Mouse (Mus musculus): ENCODE measurements at regions not wholly inside any gene's neighbourhood (a gene's known extent, or its start where the extent isn't known, plus 50 kb on each side); places are given as distances from the start of the nearest gene placed in this dataset.

DNA sequence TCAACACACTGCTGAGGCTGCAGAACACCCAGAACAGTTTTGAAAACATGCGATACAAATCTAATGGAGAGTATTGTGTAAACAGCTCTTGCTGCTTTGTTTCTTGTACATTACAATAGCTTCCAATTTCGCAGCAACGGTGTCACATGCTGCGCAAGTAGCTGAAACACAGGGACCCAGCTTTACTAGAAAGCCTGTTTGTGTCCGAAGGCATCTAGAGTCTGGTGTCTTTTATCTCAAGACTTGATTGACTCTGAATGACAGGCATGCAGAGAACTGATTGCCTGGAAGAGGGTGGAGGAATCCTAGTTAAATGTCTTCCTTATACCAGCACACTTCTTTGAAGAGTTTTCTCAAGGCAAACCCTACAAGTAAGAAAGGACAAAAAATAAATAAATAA lies 66.1 kb upstream of the Fgf10 start:
- H3K4me3 ChIP-seq, result no peak overlapping the region
- no peak overlapping the region for H3K4me2 ChIP-seq (replicated peaks)

DNA sequence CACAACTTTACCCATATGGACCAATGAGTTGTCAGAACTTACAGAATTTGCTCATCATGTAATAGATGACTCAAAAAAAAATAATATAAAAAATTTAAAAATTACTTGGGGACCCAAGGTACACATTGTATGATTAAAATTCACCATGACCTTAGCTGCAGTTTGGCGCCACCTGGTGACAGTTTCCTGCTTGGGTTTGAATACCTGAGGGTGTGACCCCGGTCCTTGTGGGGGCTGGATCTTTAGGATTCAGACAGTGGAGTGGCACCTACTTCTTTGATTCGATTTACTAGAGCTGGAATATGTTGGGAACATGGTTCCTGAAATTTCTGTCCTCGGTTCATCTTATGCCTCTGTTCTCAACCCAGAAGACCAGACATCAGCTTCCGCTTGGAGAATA lies 72.7 kb upstream of the Fgf10 start:
- no peaks in the 10 kb centered on the region for H3K27me3 ChIP-seq
- H3K9me3 ChIP-seq, result no peaks in the 10 kb centered on the region
- H3K4me2 ChIP-seq (replicated peaks), result no peak overlapping the region
- 67% methylated on average over 5 of the region's 5 CpGs for WGBS
- H3K27ac ChIP-seq (replicated peaks), result no peak overlapping the region
- H3K36me3 ChIP-seq, result no peaks in the 10 kb centered on the region
- H3K9ac ChIP-seq (replicated peaks), result no peak overlapping the region
- no peak overlapping the region for H3K4me3 ChIP-seq
- ATAC-seq (ENCODE audit: low FRiP score, low read depth), result no peak
- H3K4me1 ChIP-seq, result no peaks in the 10 kb centered on the region

More for the DNA sequence above, 66.1 kb upstream of the Fgf10 start:
- 0 out of 2 replicates have a peak, but pooled peaks cover 3% of the 10 kb centered on the region for H3K4me1 ChIP-seq
- no peaks in the 10 kb centered on the region for H3K27me3 ChIP-seq
- no peak overlapping the region for H3K9ac ChIP-seq (replicated peaks)
- H3K9me3 ChIP-seq, result no peaks in the 10 kb centered on the region
- H3K36me3 ChIP-seq, result no peaks in the 10 kb centered on the region
- ATAC-seq (ENCODE audit: low FRiP score, low read depth), result peak; percentile 56; the same call in 1 of the 2 replicates
- H3K27ac ChIP-seq (replicated peaks), result no peak overlapping the region
- WGBS, result 35% methylated on average over 5 of the region's 5 CpGs

DNA sequence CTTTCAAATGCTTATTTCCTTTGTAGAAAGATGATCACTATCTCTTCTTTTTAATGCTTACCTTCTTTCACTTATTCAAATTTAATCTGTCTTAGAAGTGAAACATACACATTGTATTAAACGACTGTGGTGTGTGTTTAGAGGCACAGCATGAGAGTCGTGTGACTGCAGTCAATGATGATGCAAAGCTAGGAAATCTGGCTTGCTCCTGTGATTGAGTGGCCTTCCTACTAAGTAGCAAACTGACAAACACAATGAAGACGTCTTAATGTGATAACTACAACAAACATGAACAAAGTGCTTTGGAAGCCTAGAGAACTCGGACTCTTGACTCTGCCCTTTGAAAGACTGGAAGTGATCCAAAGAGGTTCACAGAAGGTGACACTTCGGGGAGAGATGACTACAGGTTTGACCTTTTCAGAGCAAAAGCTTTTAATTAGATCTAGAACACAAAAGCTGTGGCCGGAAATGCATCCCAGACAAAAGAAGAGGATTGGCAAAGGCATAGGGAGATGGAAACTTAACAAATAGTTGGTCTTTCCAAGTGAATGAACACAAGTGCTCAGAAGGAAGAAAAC lies 73.3 kb upstream of the Fgf10 start:
- 36% methylated on average over 6 of the region's 6 CpGs for WGBS
- no peak for ATAC-seq (ENCODE audit: low FRiP score, low read depth)

DNA sequence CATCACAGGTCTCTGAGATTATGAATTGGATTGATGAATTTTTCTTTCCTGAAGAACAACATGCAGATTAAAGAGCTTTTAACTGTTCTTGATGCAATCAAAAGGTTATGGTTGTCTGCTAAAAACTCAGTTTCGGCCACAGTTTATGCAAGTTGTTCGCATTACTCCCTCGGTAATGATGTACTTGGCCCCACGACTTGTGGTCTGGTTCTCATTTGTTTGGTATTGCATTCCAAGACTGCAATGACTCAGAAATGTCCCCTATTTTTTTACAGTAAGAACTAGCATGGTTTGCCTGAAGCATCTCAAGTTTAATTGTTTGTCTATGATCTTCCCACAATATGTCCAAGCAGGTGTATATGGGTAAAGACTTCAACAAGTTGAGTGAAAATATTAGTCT lies 77.5 kb upstream of the Fgf10 start:
- no peak for ATAC-seq (ENCODE audit: low FRiP score, low read depth)
- H3K4me1 ChIP-seq, result no peaks in the 10 kb centered on the region
- no peak overlapping the region for H3K27ac ChIP-seq (replicated peaks)
- H3K4me3 ChIP-seq, result no peak overlapping the region
- WGBS, result 72% methylated on average over 4 of the region's 4 CpGs
- H3K4me2 ChIP-seq (replicated peaks), result no peak overlapping the region
- H3K36me3 ChIP-seq, result no peaks in the 10 kb centered on the region
- no peaks in the 10 kb centered on the region for H3K27me3 ChIP-seq
- no peaks in the 10 kb centered on the region for H3K9me3 ChIP-seq
- H3K9ac ChIP-seq (replicated peaks), result no peak overlapping the region

More for the DNA sequence above, 73.3 kb upstream of the Fgf10 start:
- Histone ChIP-seq H3K27ac (replicated peaks) (no peak overlapping the region), H3K4me2 (replicated peaks) (no peak overlapping the region), H3K36me3 (no peaks in the 10 kb centered on the region), H3K4me1 (no peaks in the 10 kb centered on the region), H3K9me3 (no peaks in the 10 kb centered on the region), H3K4me3 (no peak overlapping the region), H3K9ac (replicated peaks) (no peak overlapping the region), H3K27me3 (no peaks in the 10 kb centered on the region)

DNA sequence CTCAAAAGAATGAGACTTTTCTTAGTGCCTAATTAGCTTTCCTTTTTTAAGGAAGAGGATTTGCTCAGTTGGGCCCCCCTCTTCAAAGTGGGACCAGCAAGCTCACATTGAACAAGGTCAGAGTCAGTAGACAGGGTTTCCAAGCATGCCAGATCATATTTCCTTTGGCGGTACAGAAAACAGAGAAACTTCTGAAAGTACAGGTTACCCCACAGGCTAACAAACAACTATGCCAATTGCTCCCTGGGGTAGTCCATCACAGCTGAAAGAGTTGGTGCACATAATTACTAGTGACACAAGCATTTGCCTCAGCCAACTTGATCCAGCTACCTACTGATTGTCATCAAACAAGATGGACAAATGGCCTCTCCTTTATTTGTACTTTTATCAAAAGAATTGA lies 97.0 kb upstream of the Fgf10 start:
- Histone ChIP-seq H3K9ac (replicated peaks) (no peak overlapping the region), H3K4me1 (no peaks in the 10 kb centered on the region), H3K4me2 (replicated peaks) (no peak overlapping the region), H3K27ac (replicated peaks) (no peak overlapping the region), H3K9me3 (no peaks in the 10 kb centered on the region), H3K27me3 (no peaks in the 10 kb centered on the region), H3K4me3 (no peak overlapping the region), H3K36me3 (no peaks in the 10 kb centered on the region)
- ATAC-seq (ENCODE audit: low FRiP score, low read depth), result no peak
- WGBS, result 52% methylated on average over 1 of the region's 1 CpGs

DNA sequence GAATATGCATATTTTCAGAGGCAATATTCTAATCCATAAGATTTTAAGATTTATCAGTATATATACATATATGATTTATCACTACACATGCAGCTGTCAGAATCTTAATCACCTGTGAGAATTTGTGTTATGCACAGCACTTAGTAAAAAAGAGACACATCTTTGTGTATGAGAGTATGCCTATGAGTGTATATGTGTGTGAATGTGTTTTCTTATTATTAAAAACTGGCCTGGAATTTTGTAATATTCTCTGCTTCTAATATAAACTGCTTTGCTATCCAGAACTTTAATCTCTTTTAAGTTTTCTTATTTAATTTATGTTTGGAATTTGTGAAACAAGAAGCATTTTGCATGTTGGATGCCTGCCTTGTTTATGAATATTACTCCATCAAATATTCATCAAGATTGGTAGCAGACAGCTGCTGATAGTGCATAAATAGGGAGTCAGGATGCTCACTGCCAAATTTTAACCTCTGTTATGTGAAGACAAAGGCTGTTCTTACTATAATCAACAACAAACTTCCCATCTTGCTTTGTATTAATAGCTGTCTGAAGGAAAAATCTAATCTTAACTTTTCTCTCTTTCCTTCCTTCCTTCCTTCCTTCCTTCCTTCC lies 104.3 kb upstream of the Fgf10 start:
- ATAC-seq (ENCODE audit: low FRiP score, low read depth), result no peak
- Histone ChIP-seq H3K36me3 (no peaks in the 10 kb centered on the region), H3K4me2 (replicated peaks) (no peak overlapping the region)

DNA sequence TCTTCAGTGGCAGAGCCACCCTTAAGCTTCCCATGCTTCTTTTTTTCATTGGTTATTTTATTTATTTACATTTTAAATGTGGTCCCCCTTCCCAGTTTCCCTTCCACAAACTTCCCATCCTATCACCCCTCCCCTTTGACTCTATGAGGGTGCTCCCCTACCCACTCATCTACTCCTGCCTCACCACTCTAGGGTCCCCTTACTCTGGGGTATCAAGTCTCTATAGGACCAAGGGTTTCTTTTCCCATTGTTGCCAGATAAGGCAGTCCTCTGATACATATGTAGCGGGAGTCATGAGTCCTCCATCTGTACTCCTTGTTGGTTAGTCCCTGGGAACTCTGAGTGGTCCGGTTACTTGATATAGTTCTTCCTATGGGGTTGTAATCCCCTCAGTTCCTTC lies 110.6 kb upstream of the Fgf10 start:
- no peak for ATAC-seq (ENCODE audit: low FRiP score, low read depth)
- H3K36me3 ChIP-seq, result no peaks in the 10 kb centered on the region

More for the DNA sequence above, 104.3 kb upstream of the Fgf10 start:
- Histone ChIP-seq H3K9me3 (no peaks in the 10 kb centered on the region), H3K27me3 (no peaks in the 10 kb centered on the region), H3K9ac (replicated peaks) (no peak overlapping the region), H3K27ac (replicated peaks) (no peak overlapping the region), H3K4me3 (no peak overlapping the region), H3K4me1 (no peaks in the 10 kb centered on the region)

DNA sequence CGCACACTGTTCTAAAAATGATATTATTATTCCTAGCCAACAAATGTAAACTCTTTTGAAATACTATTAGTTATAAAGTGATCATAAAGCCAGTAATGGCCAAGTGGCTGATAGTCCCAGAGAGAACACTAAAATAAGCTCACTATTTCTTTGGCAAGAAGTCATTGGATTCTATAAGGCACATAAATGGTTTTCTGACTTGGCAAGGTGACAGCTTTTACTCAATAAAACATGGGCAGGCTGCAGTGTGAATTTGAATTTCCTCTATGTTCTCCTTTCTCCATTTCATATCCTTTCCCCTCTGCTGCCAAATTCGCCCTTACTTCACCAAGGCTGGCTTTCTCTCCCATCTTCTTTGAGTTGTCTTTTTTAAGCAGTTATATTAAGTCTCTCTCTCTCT lies 117.6 kb upstream of the Fgf10 start:
- H3K4me3 ChIP-seq, result no peak overlapping the region
- no peak overlapping the region for H3K9ac ChIP-seq (replicated peaks)
- no peak overlapping the region for H3K27ac ChIP-seq (replicated peaks)
- H3K4me2 ChIP-seq (replicated peaks), result no peak overlapping the region
- no peaks in the 10 kb centered on the region for H3K4me1 ChIP-seq
- H3K27me3 ChIP-seq, result no peaks in the 10 kb centered on the region
- H3K9me3 ChIP-seq, result no peaks in the 10 kb centered on the region
- WGBS, result 74% methylated on average over 2 of the region's 2 CpGs
- ATAC-seq (ENCODE audit: low FRiP score, low read depth), result no peak
- H3K36me3 ChIP-seq, result no peaks in the 10 kb centered on the region

More for the DNA sequence above, 110.6 kb upstream of the Fgf10 start:
- H3K4me3 ChIP-seq, result no peak overlapping the region
- WGBS, result 89% methylated on average over 2 of the region's 2 CpGs
- no peaks in the 10 kb centered on the region for H3K27me3 ChIP-seq
- no peaks in the 10 kb centered on the region for H3K9me3 ChIP-seq
- no peaks in the 10 kb centered on the region for H3K4me1 ChIP-seq
- no peak overlapping the region for H3K9ac ChIP-seq (replicated peaks)
- no peak overlapping the region for H3K27ac ChIP-seq (replicated peaks)
- no peak overlapping the region for H3K4me2 ChIP-seq (replicated peaks)

DNA sequence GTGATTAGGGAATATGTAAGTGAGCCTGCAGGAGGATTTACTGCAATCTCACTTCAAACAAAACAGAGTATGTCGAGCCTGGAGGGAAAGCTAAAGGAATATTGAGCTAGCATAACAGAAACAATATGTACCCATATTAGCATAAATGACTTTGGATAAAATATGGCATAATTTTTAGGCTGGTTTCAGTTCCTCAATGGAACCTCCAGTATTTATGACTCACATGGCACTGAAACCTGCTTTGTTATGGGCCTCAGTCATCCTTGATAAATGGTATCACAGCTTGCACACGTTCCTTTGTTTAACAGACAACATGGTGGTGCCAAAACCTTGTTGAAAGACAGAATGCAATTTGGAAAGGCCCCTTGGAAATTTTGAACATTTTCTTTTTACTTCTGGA lies 130.8 kb upstream of the Fgf10 start:
- Histone ChIP-seq H3K4me1 (no peaks in the 10 kb centered on the region), H3K36me3 (no peaks in the 10 kb centered on the region), H3K27ac (replicated peaks) (no peak overlapping the region), H3K4me2 (replicated peaks) (no peak overlapping the region), H3K9ac (replicated peaks) (no peak overlapping the region), H3K9me3 (no peaks in the 10 kb centered on the region), H3K27me3 (no peaks in the 10 kb centered on the region), H3K4me3 (no peak overlapping the region)
- no peak for ATAC-seq (ENCODE audit: low FRiP score, low read depth)
- WGBS, result 70% methylated on average over 2 of the region's 2 CpGs

DNA sequence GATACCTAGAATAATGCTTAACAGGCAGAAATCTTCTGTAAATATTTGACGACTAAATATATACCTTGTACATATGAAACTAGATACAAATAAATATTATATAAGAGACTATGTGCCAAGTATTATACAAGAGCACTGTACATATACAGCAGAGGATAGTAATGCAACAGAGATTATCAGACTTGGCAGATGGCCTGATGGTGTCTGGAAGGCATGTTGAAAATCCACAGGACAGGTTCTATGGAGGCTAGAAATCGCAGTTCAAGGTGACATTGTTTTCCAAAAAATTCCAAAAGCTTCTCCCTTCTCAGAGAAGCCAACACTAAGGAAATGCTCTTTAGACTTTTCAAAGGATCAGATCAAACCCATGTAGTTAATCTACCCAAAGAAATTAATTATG lies 126.9 kb upstream of the Mrps30 start:
- Histone ChIP-seq H3K4me1 (no peaks in the 10 kb centered on the region), H3K4me3 (no peak overlapping the region), H3K4me2 (replicated peaks) (no peak overlapping the region), H3K27me3 (no peaks in the 10 kb centered on the region), H3K36me3 (no peaks in the 10 kb centered on the region), H3K27ac (replicated peaks) (no peak overlapping the region), H3K9ac (replicated peaks) (no peak overlapping the region), H3K9me3 (no peaks in the 10 kb centered on the region)
- WGBS, result 86% methylated on average over 2 of the region's 2 CpGs
- no peak for ATAC-seq (ENCODE audit: low FRiP score, low read depth)

DNA sequence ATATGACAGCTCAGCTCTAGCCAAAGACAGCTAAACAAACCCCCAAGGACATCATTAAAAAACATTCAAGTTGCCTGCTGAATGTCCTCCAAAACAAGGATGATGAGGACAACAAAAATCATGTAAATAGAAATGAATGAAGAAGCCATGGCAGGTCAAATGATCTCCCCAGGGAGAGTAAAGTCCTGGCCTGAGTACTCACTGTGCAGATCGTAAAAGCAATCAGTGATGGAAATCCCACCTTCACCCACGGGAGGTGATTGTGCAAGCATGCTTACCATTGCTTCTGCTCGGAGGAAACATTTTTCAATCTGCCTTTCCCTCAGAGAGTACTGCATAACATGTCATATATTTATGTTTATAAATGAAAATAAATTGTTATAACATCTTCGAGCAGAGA lies 119.1 kb upstream of the Mrps30 start:
- 76% methylated on average over 4 of the region's 4 CpGs for WGBS
- H3K4me3 ChIP-seq, result no peak overlapping the region
- no peaks in the 10 kb centered on the region for H3K27me3 ChIP-seq
- no peak overlapping the region for H3K27ac ChIP-seq (replicated peaks)
- H3K4me1 ChIP-seq, result no peaks in the 10 kb centered on the region
- H3K4me2 ChIP-seq (replicated peaks), result no peak overlapping the region
- peak; percentile 54; the same call in 1 of the 2 replicates for ATAC-seq (ENCODE audit: low FRiP score, low read depth)
- H3K9me3 ChIP-seq, result no peaks in the 10 kb centered on the region
- H3K9ac ChIP-seq (replicated peaks), result no peak overlapping the region
- H3K36me3 ChIP-seq, result no peaks in the 10 kb centered on the region

DNA sequence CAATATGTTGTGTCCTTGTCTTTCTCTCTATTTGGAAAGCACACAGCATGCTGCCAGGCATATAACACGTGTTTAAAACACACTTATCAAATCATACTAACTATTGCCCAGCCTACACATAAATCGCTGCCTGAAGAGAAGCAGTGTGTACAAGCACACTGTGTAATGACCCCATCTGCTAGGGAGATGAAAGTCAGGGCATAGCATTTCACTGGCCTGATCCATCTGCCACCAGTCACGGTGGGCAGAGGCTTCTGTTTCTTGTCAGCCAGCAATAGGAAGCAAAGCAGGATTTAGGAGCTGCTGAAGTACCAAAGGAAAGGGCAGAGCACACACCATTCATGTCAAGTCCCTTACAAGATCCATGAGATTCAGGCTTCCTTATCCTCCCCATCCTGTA lies 103.6 kb upstream of the Mrps30 start:
- Histone ChIP-seq H3K9ac (replicated peaks) (no peak overlapping the region), H3K27me3 (no peaks in the 10 kb centered on the region), H3K4me2 (replicated peaks) (no peak overlapping the region), H3K27ac (replicated peaks) (no peak overlapping the region), H3K4me1 (no peaks in the 10 kb centered on the region), H3K36me3 (no peaks in the 10 kb centered on the region), H3K9me3 (no peaks in the 10 kb centered on the region), H3K4me3 (no peak overlapping the region)
- WGBS, result 59% methylated on average over 3 of the region's 3 CpGs
- no peak for ATAC-seq (ENCODE audit: low FRiP score, low read depth)

DNA sequence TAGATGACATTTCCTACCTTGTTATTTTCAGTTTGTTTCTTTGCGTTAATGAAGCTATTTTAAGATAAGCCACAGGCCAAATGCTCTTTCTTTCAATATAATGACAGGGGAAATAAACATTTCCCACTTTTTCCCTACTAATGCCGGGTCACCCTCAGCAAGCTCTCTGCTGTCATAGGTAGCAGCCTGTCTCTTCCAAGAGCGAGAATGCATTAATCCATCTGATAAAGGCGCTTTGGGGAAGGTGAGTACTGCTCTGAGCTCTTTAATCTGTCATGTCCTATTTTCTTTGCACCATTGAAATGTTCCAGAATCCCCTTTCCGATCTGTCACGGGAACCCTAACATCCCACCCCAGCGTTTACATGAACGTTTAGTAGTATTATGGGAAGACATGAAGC lies 96.0 kb upstream of the Mrps30 start:
- Histone ChIP-seq H3K9ac (replicated peaks) (no peak overlapping the region), H3K4me2 (replicated peaks) (no peak overlapping the region), H3K4me1 (no peaks in the 10 kb centered on the region), H3K4me3 (no peak overlapping the region), H3K9me3 (no peaks in the 10 kb centered on the region), H3K27ac (replicated peaks) (no peak overlapping the region), H3K27me3 (no peaks in the 10 kb centered on the region), H3K36me3 (no peaks in the 10 kb centered on the region)
- ATAC-seq (ENCODE audit: low FRiP score, low read depth), result no peak
- WGBS, result 73% methylated on average over 8 of the region's 8 CpGs

All from midbrain, embryonic 12.5 days (tissue).